In the genomic region with DNA sequence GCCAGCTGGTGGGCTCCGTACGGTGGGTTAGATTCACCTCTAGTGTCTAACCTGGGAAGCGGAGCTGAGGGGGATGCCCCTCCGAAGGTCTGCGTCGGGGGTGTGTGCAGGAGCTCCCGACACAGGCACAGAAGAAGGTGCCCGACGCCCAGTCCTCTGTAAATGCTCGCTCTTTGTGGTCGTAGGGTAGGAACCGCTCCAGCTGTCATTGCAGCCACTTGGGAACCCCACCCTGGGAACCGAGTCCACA, we compare ENCODE assay signal across 9 mouse cellular contexts. TPM values are rescaled to one million over a fixed set of nuclear protein-coding genes. Genes with fewer than 3 reads are reported as not detected.
DNase-seq lines count a peak whose midpoint lies in the region; ATAC-seq and TF ChIP-seq lines count a peak whose summit lies in the region.
"Had no signal": no experiment of that assay in that cellular context is flagged by ENCODE, and none has a peak within 500 bp of the region (broad histone marks: within the 10 kb centered on the region; RNA-seq: fewer than 3 reads in every experiment).

No protein-coding gene starts in this region.

- DNase-seq in heart, adult 8-10 months (ENCODE audit: low spot score): no peak
- no peak for DNase-seq in ES-E14 (ENCODE audit: low read depth, low spot score)
- no peak for DNase-seq in left cerebral cortex, adult 9 months (ENCODE audit: low spot score in 2 of 2)
- DNase-seq in cerebellum, adult 18-20 months: no peak

- no peaks in the 10 kb centered on the region for H3K27me3 ChIP-seq in heart, embryonic 13.5 days (replicated peaks)
- no peaks in the 10 kb centered on the region for H3K27me3 ChIP-seq in forebrain, embryonic 12.5 days
- H3K27me3 ChIP-seq in liver, embryonic 12.5 days (replicated peaks): no peaks in the 10 kb centered on the region
- H3K27me3 ChIP-seq in stomach, embryonic 16.5 days (ENCODE audit: control insufficient read depth, insufficient read depth, low read length): no peaks in the 10 kb centered on the region

- peaks cover 30% of the 10 kb centered on the region for H3K4me1 ChIP-seq in heart, embryonic 13.5 days
- peaks cover 2 to 9% of the 10 kb centered on the region in 2 experiments; a peak in 3 of 4 replicates for H3K4me1 ChIP-seq in ES-E14 (ENCODE audit: control insufficient read depth in 2 of 2, insufficient read depth in 2 of 2, low read length in 2 of 2, poor library complexity in 1 of 2)
- peaks cover 27% of the 10 kb centered on the region for H3K4me1 ChIP-seq in forebrain, embryonic 12.5 days
- peaks cover 33% of the 10 kb centered on the region for H3K4me1 ChIP-seq in liver, embryonic 12.5 days
- H3K4me1 ChIP-seq in stomach, embryonic 16.5 days (ENCODE audit: control insufficient read depth, insufficient read depth, low read length): peaks cover 18% of the 10 kb centered on the region; the same call in 1 of the 2 replicates

- H3K27ac ChIP-seq in heart, embryonic 13.5 days (replicated peaks): peak overlapping the region; percentile 95
- H3K27ac ChIP-seq in ES-E14 (ENCODE audit: insufficient read depth, low read depth, low read length, poor library complexity, severe bottlenecking): peak overlapping the region; percentile 62
- H3K27ac ChIP-seq in forebrain, embryonic 12.5 days: peak overlapping the region; percentile 91
- peak overlapping the region; percentile 92 for H3K27ac ChIP-seq in liver, embryonic 12.5 days
- peak overlapping the region; percentile 96 for H3K27ac ChIP-seq in stomach, embryonic 16.5 days (ENCODE audit: low read length)

- H3K36me3 ChIP-seq in heart, embryonic 13.5 days: peaks cover 40% of the 10 kb centered on the region
- peaks cover 31% of the 10 kb centered on the region for H3K36me3 ChIP-seq in ES-E14 (ENCODE audit: control insufficient read depth, insufficient read depth, low read length, poor library complexity, severe bottlenecking)
- peaks cover 35% of the 10 kb centered on the region for H3K36me3 ChIP-seq in forebrain, embryonic 12.5 days (replicated peaks)
- H3K36me3 ChIP-seq in liver, embryonic 12.5 days: peaks cover 41% of the 10 kb centered on the region
- peaks cover 27% of the 10 kb centered on the region; the same call in 1 of the 2 replicates for H3K36me3 ChIP-seq in stomach, embryonic 16.5 days (ENCODE audit: control insufficient read depth, insufficient read depth, low read length)

- WGBS in heart, embryonic 13.5 days: under 1% methylated on average over 13 of the region's 13 CpGs
- WGBS in forebrain, embryonic 12.5 days: 0% methylated on average over 13 of the region's 13 CpGs
- WGBS in liver, embryonic 12.5 days (ENCODE audit: insufficient replicate concordance): under 1% methylated on average over 13 of the region's 13 CpGs
- 0% methylated on average over 13 of the region's 13 CpGs for whole genome bisulfite sequencing in stomach, embryonic 16.5 days

- H3K4me3 ChIP-seq in heart, embryonic 13.5 days: peak overlapping the region; percentile 95
- peak overlapping the region; percentile 79 to 96 for H3K4me3 ChIP-seq in ES-E14 (ENCODE audit: insufficient read depth in 1 of 2, low read depth in 1 of 2, low read length in 2 of 2, poor library complexity in 1 of 2, severe bottlenecking in 1 of 2)
- H3K4me3 ChIP-seq in forebrain, embryonic 12.5 days (replicated peaks): peak overlapping the region; percentile 97
- H3K4me3 ChIP-seq in liver, embryonic 12.5 days: peak overlapping the region; percentile 92
- peak overlapping the region; percentile 85 for H3K4me3 ChIP-seq in stomach, embryonic 16.5 days (replicated peaks; ENCODE audit: low read length)

- in situ Hi-C loops in ES-E14 (cut with MboI; ENCODE audit: low sequenced_read_pairs in 2 of 2, unreplicated experiment in 2 of 2): no loop called here

- ATAC-seq in heart, embryonic 13.5 days (ENCODE audit: extremely low read depth, insufficient number of reproducible peaks, low FRiP score, low TSS enrichment): peak; percentile 1; the same call in 1 of the 2 replicates
- ATAC-seq in forebrain, embryonic 12.5 days (ENCODE audit: low FRiP score): peak; percentile 53
- peak; percentile 31 for ATAC-seq in liver, embryonic 12.5 days
- ATAC-seq in stomach, embryonic 16.5 days (ENCODE audit: insufficient read depth, low FRiP score): peak; percentile 5; the same call in 1 of the 2 replicates

- H3K9ac ChIP-seq in heart, embryonic 13.5 days: peak overlapping the region; percentile 95
- peak overlapping the region; percentile 88 for H3K9ac ChIP-seq in ES-E14 (ENCODE audit: insufficient read depth, low read depth, low read length, poor library complexity, severe bottlenecking)
- H3K9ac ChIP-seq in forebrain, embryonic 12.5 days: peak overlapping the region; percentile 97
- peak overlapping the region; percentile 96 for H3K9ac ChIP-seq in liver, embryonic 12.5 days
- H3K9ac ChIP-seq in stomach, embryonic 16.5 days (ENCODE audit: low read length): peak overlapping the region; percentile 94

- H3K4me2 ChIP-seq in heart, embryonic 13.5 days: peak overlapping the region; percentile 69
- H3K4me2 ChIP-seq in forebrain, embryonic 12.5 days: peak overlapping the region; percentile 75
- H3K4me2 ChIP-seq in liver, embryonic 12.5 days: peak overlapping the region; percentile 86
- peak overlapping the region; percentile 65 for H3K4me2 ChIP-seq in stomach, embryonic 16.5 days (ENCODE audit: low read depth, low read length)

- no peaks in the 10 kb centered on the region for H3K9me3 ChIP-seq in heart, embryonic 13.5 days
- no peaks in the 10 kb centered on the region for H3K9me3 ChIP-seq in ES-E14 (ENCODE audit: control insufficient read depth, insufficient read depth, low read depth, low read length)
- no peaks in the 10 kb centered on the region for H3K9me3 ChIP-seq in forebrain, embryonic 12.5 days
- no peaks in the 10 kb centered on the region for H3K9me3 ChIP-seq in liver, embryonic 12.5 days (replicated peaks)
- no peaks in the 10 kb centered on the region for H3K9me3 ChIP-seq in stomach, embryonic 16.5 days (replicated peaks; ENCODE audit: control insufficient read depth, low read length)

TF ChIP-seq in ES-E14, 5 proteins besides CTCF, POLR2A, EP300 and RAD21:
- TF ChIP-seq ZC3H11A (IDR thresholded peaks at IDR 0.05; ENCODE audit: borderline replicate concordance, low read depth, low read length) (no peak), ZNF384 (IDR thresholded peaks at IDR 0.05; ENCODE audit: low read depth, low read length) (no peak), HCFC1 (IDR thresholded peaks at IDR 0.05; ENCODE audit: borderline replicate concordance, insufficient read depth, low read length) (no peak), CHD2 (IDR thresholded peaks at IDR 0.05; ENCODE audit: low read depth, low read length) (no peak), MAFK (IDR thresholded peaks at IDR 0.05; ENCODE audit: insufficient read depth, low read depth, low read length) (no peak)

RNA-seq across cellular contexts. Expression of gene Xbp1, which starts 0.7 kb away (rescaled TPM):
- 100 and 115 TPM in 2 replicates for polyA plus RNA-seq in heart, embryonic 13.5 days (2015; fragmentation: Nextera tagmentation; extraction: Ambion mirVana)
- total RNA-seq in heart, adult 8-10 months (2022): 10 to 100 TPM; 53.5 to 76.4 (median 71.0) TPM
- 143 and 195 TPM in 2 replicates for total RNA-seq in ES-E14 (2012; rRNA removed)
- polyA plus RNA-seq in forebrain, embryonic 12.5 days (2016; fragmentation: Nextera tagmentation; extraction: Ambion mirVana): 100 and 102 TPM in 2 replicates
- polyA plus RNA-seq in liver, embryonic 12.5 days (2016; fragmentation: Nextera tagmentation; extraction: Ambion mirVana): 108 and 112 TPM in 2 replicates
- polyA plus RNA-seq in stomach, embryonic 16.5 days (2015; fragmentation: Nextera tagmentation; extraction: Ambion mirVana): 238 and 248 TPM in 2 replicates

RNA-seq across cellular contexts. Expression of gene Ccdc117, which starts 20.8 kb away (rescaled TPM):
- polyA plus RNA-seq in heart, embryonic 13.5 days (2015; fragmentation: Nextera tagmentation; extraction: Ambion mirVana): 11.4 and 11.9 TPM in 2 replicates
- 10 to 100 TPM; 19.8 to 27.1 (median 22.6) TPM for total RNA-seq in heart, adult 8-10 months (2022)
- total RNA-seq in ES-E14 (2012; rRNA removed): 24.2 and 27.4 TPM in 2 replicates
- polyA plus RNA-seq in forebrain, embryonic 12.5 days (2016; fragmentation: Nextera tagmentation; extraction: Ambion mirVana): 27.1 and 28.0 TPM in 2 replicates
- 17.3 and 19.1 TPM in 2 replicates for polyA plus RNA-seq in liver, embryonic 12.5 days (2016; fragmentation: Nextera tagmentation; extraction: Ambion mirVana)
- polyA plus RNA-seq in stomach, embryonic 16.5 days (2015; fragmentation: Nextera tagmentation; extraction: Ambion mirVana): 13.3 and 13.8 TPM in 2 replicates

RNA-seq across cellular contexts. Expression of gene Ankrd36, which starts 48.3 kb away (rescaled TPM):
- not detected in 2 replicates for polyA plus RNA-seq in heart, embryonic 13.5 days (2015; fragmentation: Nextera tagmentation; extraction: Ambion mirVana)
- total RNA-seq in heart, adult 8-10 months (2022): not detected
- 0.26 and 0.45 TPM in 2 replicates for total RNA-seq in ES-E14 (2012; rRNA removed)
- polyA plus RNA-seq in forebrain, embryonic 12.5 days (2016; fragmentation: Nextera tagmentation; extraction: Ambion mirVana): 0.33 TPM in 1 of 2 replicates, not detected in the other
- 0.67 and 0.80 TPM in 2 replicates for polyA plus RNA-seq in liver, embryonic 12.5 days (2016; fragmentation: Nextera tagmentation; extraction: Ambion mirVana)
- 0.10 TPM in 2 replicates for polyA plus RNA-seq in stomach, embryonic 16.5 days (2015; fragmentation: Nextera tagmentation; extraction: Ambion mirVana)
- polyA plus RNA-seq: large intestine, adult 2 months had no signal

Comparison
In these comparisons a context has a peak if more than half of its experiments do, and no peak if none do; other contexts are left out.
1. ATAC-seq: peak in every context shown above with its lines; median percentile 53 in forebrain, embryonic 12.5 days; 31 in liver, embryonic 12.5 days; 5 in stomach, embryonic 16.5 days; 1 in heart, embryonic 13.5 days.